Mouse (Mus musculus): ENCODE measurements around the gene Prx.

Gene Prx

DNA sequence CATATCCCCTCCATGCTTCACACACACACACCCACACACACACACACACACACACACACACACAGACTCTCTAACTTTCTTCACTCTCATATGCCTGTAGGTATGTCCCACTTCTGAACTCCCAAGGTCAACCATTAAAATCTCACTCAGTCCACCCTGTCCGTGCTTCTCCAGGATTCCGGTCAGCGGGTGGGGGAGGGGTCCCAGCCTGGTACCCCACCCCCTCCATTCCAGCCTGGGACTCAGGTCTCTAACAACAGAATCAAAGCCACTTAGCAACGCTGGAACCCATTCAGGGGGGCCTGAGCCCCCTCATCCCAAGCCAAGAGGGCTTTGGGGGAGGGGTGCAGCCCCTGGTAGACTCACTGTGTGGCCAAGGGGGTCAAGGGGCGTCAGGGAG lies 23.8 kb downstream of the Prx start, which contains the start of gene Hipk4:
Gene Hipk4 (plus strand): TSS at position 301 of the 400 bp plus-strand sequence.
- DNase-seq (ENCODE audit: low spot score in 2 of 2) = no peak

DNA sequence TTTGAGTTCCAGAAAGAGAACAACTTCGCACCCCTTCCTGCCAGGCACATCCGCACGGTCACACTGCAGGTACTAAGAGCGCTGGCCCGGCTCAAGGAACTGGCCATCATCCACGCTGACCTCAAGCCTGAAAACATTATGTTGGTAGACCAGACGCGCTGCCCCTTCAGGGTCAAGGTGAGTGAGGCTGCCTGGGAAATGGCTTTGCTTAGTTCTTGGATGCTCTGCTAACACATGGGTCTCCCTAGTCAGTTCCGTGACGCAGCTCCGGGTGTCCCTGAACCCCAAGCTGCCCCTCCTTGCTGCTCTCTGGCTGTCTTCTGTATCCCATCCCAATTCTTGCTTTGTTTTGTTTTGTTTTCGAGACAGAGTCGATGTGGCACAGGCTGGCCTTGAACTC lies 24.7 kb downstream of the Prx start:
- DNase-seq (ENCODE audit: low spot score in 2 of 2) = no peak

DNA sequence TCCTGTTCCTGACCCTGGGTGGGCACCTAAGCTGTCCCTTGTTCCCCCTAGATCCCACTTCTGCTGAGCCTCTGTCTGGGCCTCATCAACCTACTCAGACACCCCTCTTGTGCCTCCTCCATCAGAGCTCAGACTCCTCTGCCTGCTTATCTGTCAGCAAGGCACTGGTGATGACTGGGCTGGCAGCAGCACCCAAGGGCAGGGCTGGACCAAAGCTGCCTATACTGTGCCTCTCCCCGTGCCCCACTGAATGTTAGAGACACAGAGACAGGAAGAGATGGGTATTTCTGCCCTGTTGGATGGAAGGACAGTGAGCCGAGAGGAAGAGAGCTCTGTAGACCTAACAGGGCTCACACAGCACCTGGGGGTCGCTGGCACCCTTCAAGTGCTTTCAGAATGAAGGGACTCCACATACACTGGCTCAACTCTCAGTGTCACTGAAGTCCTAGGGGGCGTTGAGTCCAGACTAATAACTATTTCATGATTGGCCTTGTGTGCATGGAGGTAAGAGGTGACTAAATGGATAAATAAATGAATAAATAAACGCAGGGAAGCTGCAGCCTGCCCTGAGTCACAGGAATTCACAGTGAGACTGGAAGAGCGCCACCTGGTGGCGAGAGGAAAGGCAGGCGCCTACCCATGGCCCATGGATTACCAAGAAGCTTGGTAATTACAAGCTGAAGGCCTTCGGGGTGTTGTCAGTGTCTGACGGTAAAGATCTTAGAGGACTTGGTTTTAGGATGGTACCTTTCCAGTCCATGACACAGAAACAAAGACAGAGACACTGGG lies 27.1 kb downstream of the Prx start:
- peak in 1 of 2 experiments; percentile 69 for DNase-seq (ENCODE audit: low spot score in 2 of 2)

- DNase-seq (ENCODE audit: low spot score in 2 of 2) = no peak
Measured at GRCm38 (mm10) chr7:27529070-27529469, 29.9 kb downstream of the Prx start.

DNA sequence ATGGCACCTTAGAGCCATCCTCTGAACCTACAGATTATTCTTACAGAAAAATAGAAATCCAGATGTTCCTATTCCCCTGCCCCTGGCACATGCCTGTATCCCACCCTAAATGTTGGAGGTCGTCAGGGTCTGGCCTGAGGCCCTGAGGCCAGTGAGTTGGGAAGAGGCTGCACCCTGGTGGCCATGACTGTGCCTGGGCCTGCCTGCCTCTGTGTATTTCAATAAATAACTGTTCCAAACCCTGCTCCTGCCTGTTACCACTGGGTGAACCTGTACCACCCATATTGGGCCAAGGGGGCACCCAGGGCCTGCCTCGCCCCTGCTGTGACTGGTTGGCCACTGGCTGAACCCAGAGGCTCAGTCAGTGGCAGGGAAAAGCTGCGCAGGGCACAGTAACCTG lies 31.8 kb downstream of the Prx start:
- DNase-seq (ENCODE audit: low spot score in 2 of 2) = no peak

GRCm38 (mm10) chr7:27531707-27532106 lies 32.6 kb downstream of the Prx start:
- DNase-seq (ENCODE audit: low spot score in 2 of 2) = no peak

DNA sequence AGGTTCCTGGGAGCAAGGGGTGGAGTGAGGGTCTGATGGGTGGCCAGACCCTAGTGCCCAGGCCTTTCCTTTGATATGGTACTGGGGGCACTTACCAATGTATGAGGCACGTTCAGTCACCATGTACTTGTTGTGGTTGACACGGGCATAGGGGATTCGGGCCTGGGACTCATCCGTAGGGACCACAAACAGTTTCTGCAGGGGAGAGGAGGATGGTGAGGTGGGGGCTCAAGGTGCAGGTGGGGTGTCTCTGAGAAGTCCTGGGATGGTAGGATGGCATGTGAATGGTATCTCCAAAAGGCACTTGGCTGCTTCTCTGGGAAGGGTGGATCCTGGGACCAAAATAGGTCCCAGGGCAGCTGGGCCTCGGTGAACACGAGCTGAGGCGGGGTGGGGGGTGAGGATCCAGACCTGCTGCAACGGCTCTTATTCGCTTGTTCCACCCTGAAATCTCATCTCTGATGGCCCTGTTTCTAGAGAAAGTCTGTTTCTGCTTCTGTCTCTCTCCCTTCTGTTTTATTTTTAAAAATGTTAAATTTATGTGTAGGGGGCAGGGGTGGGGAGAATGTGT lies 33.4 kb downstream of the Prx start:
- no peak for DNase-seq (ENCODE audit: low spot score in 2 of 2)

DNA sequence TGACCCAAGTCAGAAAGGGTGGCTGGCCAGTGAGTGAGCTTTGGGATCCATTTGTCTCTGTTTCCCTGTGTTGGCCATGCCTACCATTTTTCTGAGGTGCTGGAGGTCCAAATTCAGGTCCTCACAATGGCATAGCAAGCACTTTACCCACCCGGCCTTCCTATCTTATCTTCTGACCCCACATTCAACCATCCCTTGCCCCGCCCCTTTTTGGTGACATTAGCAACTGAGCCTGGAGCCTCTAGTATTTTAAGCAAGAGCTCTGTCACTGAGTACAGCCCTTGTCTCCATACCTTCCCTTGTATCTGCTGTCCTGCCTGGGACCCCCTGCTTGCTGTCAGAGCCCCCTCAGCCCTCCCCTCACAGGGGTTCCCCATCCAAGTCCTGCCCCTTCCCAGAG lies 36.3 kb downstream of the Prx start:
- no peak for DNase-seq (ENCODE audit: low spot score in 2 of 2)

GRCm38 (mm10) chr7:27536618-27537017 lies 37.5 kb downstream of the Prx start:
- DNase-seq (ENCODE audit: low spot score in 2 of 2) = no peak

GRCm38 (mm10) chr7:27537998-27538397 lies 38.9 kb downstream of the Prx start:
- no peak for DNase-seq (ENCODE audit: low spot score in 2 of 2)

DNA sequence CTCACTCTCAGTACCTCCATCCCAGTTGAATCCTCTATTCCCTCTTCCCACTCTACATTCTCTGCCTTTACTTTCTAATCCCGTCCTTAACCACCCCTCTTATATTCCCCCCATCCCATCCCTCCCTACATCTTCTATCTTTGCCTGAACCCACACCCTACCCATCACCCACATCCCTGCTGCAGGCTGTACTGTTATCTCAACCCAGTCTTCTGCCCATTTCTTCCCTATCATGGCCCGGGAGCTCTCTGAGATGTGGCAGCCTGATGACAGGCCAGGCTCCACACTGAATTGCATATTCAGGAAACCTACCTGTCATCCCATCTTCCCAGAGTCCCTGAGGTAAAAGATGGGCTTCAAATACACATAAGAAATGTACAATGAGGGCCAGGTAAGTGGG lies 39.7 kb downstream of the Prx start:
- no peak for DNase-seq (ENCODE audit: low spot score in 2 of 2)

- DNase-seq (ENCODE audit: low spot score in 2 of 2) = no peak
Measured at GRCm38 (mm10) chr7:27540521-27540920, 41.4 kb downstream of the Prx start.

DNA sequence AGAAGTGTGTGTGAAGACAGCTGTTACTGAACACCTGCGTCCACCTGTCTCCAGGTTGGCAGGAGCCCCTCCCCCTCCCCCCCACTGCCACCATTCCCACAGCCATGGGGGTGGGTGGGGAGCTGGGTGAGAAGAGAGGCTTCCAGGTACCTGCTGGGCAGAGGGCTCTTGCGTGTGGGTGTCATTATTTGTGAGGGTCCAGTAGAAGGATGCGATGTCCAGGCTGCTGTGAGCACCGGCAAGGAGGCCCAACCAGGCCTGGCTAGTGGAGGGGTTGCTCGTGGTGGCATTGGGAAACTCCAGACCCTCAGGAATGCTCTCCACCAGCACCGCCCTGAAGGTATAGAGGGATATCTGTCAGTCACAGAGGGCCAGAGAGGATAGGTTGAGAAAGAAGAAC lies 41.8 kb downstream of the Prx start:
- no peak for DNase-seq (ENCODE audit: low spot score in 2 of 2)

DNA sequence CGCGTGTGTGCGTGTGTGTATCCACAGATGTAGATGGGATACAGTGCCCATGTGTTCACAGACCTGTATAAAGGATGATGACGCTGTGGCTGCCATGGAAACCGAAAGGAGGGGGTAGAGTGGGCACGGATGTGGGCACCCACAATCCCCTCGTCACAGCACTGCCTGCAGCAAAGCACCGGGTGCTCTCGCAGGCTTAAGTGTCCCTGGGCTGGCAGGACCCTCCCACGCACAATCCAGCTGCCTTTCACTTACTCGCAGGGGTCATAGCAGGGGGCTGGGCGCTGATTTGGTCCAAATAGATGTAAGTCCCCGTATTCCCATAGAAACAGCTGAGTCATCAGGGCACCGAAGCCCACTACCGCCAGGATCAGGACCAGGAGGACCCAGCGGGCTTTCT lies 42.3 kb downstream of the Prx start:
- peak; percentile 76 to 88 for DNase-seq (ENCODE audit: low spot score in 2 of 2)

- no peak for DNase-seq (ENCODE audit: low spot score in 2 of 2)
Measured at GRCm38 (mm10) chr7:27541922-27542321, 42.8 kb downstream of the Prx start.

- peak; percentile 88 to 89 for DNase-seq (ENCODE audit: low spot score in 2 of 2)
Measured at GRCm38 (mm10) chr7:27542392-27543033, 43.4 kb downstream of the Prx start.

- DNase-seq (ENCODE audit: low spot score in 2 of 2) = no peak
Measured at GRCm38 (mm10) chr7:27543065-27543464, 43.9 kb downstream of the Prx start.

- no peak for DNase-seq (ENCODE audit: low spot score in 2 of 2)
Measured at GRCm38 (mm10) chr7:27543851-27544250, 44.7 kb downstream of the Prx start.

GRCm38 (mm10) chr7:27544675-27545370 lies 45.7 kb downstream of the Prx start:
- no peak for DNase-seq (ENCODE audit: low spot score in 2 of 2)

- no peak for DNase-seq (ENCODE audit: low spot score in 2 of 2)
Measured at GRCm38 (mm10) chr7:27549597-27549996, 50.5 kb downstream of the Prx start.

GRCm38 (mm10) chr7:27552070-27552469 lies 52.9 kb downstream of the Prx start:
- no peak for DNase-seq (ENCODE audit: low spot score in 2 of 2)

DNA sequence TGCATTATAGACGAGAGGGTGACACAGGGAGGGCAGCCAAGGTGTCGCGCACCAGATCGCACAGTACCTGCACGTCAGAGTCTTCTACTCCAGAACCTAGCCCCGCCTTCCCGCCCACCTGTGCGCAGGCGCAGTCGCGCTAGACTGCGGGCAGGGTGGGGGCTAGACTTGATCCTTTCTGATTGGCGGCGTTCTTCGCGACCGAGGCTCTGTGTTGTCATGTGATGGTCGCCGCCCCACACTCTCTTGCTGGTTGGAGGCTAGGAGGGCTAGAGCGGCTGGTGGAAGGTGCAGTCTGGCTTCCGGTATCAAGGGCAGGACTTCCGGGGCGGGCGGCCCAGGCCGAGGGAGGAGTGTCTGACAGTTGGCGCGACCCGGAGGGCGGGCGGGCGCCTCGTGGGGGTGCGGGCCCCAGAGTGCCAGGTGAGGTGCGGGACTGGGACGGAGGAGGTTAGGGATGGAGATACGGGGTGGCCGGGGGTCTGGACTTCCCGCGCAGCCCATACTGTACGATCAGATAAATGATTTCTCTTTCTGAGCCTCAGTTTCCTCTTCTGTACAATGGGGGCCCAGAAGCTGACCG lies 53.9 kb downstream of the Prx start, which contains the start of the genes Pld3 and 2310022A10Rik:
Gene Pld3 (minus strand): TSS at position 288 of the 583 bp plus-strand sequence.
Gene 2310022A10Rik (plus strand): TSS at position 303 of the 583 bp plus-strand sequence.
- peak; percentile 94 to 97 for DNase-seq (ENCODE audit: low spot score in 2 of 2)

Measured in frontal cortex, postnatal 14 days (tissue).